Mouse (Mus musculus): Measurements from ENCODE around the gene Hoxb4.

GRCm38 (mm10) chr11:96282795-96283430 is 35.2 kb upstream of the Hoxb4 start:
- TF ChIP-seq POLR2A (IDR thresholded peaks at IDR 0.05; ENCODE audit: low read depth, low read length) = no peak
- TF ChIP-seq MEF2A (IDR thresholded peaks at IDR 0.05; ENCODE audit: borderline replicate concordance, low read depth, low read length) = no peak
- no peak for TF ChIP-seq POLR2AphosphoS2 (IDR thresholded peaks at IDR 0.05; ENCODE audit: low read depth, low read length)
